Mouse (Mus musculus) heart, adult 2 months (tissue): ENCODE data around the gene Keap1. TPM values are rescaled to one million over a fixed set of nuclear protein-coding genes. Genes with fewer than 3 reads are reported as not detected.

Experiments used
- DNase-seq, 2 experiments: peaks; one replicate each; pipeline ENCODE4 v3.0.0; 2021
- H3K27ac ChIP-seq: fragments of 200-600 bp; 2 replicates; pipeline ENCODE4 v1.8.1; 2022
- H3K27me3 ChIP-seq: fragments of 200-500 bp; 2 replicates; pipeline ENCODE4 v1.6.1; 2012; ENCODE audit warnings: mild to moderate bottlenecking, low read length, inconsistent platforms, mixed read lengths; ENCODE audit not compliant: control insufficient read depth, insufficient read depth
- H3K36me3 ChIP-seq: fragments of 200-500 bp; 2 replicates; pipeline ENCODE4 v1.6.1; 2012; ENCODE audit warnings: low read length, inconsistent platforms; ENCODE audit not compliant: control insufficient read depth, insufficient read depth
- H3K4me1 ChIP-seq: fragments of 200-500 bp; 2 replicates; pipeline ENCODE4 v1.6.1; 2011; ENCODE audit warnings: low read length; ENCODE audit not compliant: control insufficient read depth, insufficient read depth
- H3K4me3 ChIP-seq: fragments of 200-600 bp; 2 replicates; pipeline ENCODE4 v1.8.1; 2022
- H3K79me2 ChIP-seq: fragments of 200-500 bp; replicated peaks from 2 replicates; pipeline ENCODE4 v1.6.1; 2012; ENCODE audit warnings: mild to moderate bottlenecking, inconsistent platforms, low read length, moderate library complexity, mixed read lengths; ENCODE audit not compliant: control insufficient read depth, insufficient read depth
- H3K9ac ChIP-seq: fragments of 200-500 bp; 2 replicates; pipeline ENCODE4 v1.6.1; 2012; ENCODE audit warnings: low read depth, mild to moderate bottlenecking, control low read depth, inconsistent platforms, low read length, mixed read lengths
- CTCF ChIP-seq: fragments of 200-600 bp; IDR thresholded peaks from 2 replicates; pipeline ENCODE4 v1.8.1; 2022; ENCODE audit warnings: antibody characterized with exemption, mild to moderate bottlenecking, moderate library complexity
- EP300 ChIP-seq: fragments of 200-500 bp; IDR thresholded peaks from 2 replicates; pipeline ENCODE4 v1.6.1; 2011; ENCODE audit warnings: low read depth, low read length, control low read depth; ENCODE audit not compliant: insufficient read depth
- POLR2A ChIP-seq: fragments of 200-500 bp; IDR thresholded peaks from 2 replicates; pipeline ENCODE4 v1.6.1; 2011; ENCODE audit warnings: mild to moderate bottlenecking, low read depth, low read length, control low read depth; ENCODE audit not compliant: insufficient read depth
- WGBS: fragments of 180-500 bp; shearing (Covaris S2); methylation state at CpG from one replicate; pipeline ENCODE4 v1.1.7; 2018; 5-methylcytosine and 5-hydroxymethylcytosine counted together
- intact Hi-C: fragments of 180-260 bp; cut with DNase I; formaldehyde crosslinking; loops from one replicate; pipeline ENCODE4 v1.15.1; 2025
- polyA plus RNA-seq: library from polyadenylated mRNA; depleted of rRNA; stranded (reverse); fragments of >200 nt; gene quantifications from 2 replicates; pipeline ENCODE4 v1.2.3, GENCODE M21; 2012
- total RNA-seq, 2 experiments: library from RNA; stranded (reverse); gene quantifications; 2 replicates each; pipeline ENCODE4 v1.2.3; 2021

The Keap1 gene
- total and polyA plus RNA-seq, 3 experiments = 37.6 to 47.2 (median 40.4) TPM

DNA sequence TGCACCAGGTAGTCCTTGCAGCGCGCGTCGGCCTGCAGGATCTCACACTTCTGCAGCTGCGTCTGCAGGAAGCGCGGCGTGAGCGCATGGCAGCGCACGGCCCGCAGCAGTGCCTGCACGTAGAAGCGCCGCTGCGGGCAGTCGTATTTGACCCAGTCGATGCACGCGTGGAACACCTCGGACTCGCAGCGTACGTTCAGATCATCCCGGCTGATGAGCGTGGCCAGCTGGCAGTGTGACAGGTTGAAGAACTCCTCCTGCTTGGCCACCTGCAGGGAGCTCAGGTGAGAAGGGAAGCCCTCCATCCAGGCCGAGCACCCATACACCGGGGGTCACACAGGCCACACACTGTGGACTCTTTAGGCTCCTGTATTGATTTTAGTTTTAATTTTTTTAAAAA lies 5.4 kb downstream of the Keap1 start:
- Histone ChIP-seq H3K4me1 (peaks cover 12% of the 10 kb centered on the region), H3K9ac (no peak overlapping the region), H3K4me3 (no peak overlapping the region), H3K27ac (no peak overlapping the region), H3K79me2 (peaks cover 3% of the 10 kb centered on the region), H3K36me3 (peaks cover 2% of the 10 kb centered on the region; the same call in 1 of the 2 replicates), H3K27me3 (no peaks in the 10 kb centered on the region)
- no peak for TF ChIP-seq CTCF
- no peak for TF ChIP-seq POLR2A
- no peak for TF ChIP-seq EP300
- no peak for DNase-seq
- intact Hi-C loops = no loop called here
- 89% methylated on average over 28 of the region's 28 CpGs for WGBS

DNA sequence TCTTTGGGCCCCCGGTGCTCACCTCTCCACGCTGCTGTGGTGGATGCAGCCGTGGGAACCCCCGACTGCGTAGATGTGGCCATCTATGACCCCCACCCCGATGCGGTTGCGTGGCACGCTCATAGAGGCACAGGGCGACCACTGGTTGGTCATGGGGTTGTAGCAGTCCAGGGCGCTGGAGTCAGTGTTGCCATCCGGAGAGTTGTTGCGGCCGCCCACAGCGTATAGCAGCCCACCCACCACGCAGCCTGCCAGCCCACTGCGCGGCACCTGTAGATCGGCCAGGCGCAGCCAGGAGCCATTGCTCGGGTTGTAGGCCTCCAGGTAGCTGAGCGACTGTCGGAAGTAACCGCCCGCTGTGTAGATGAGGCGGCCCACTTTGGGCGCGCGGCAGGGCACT lies 5.8 kb downstream of the Keap1 start:
- Histone ChIP-seq H3K79me2 (peaks cover 3% of the 10 kb centered on the region), H3K4me3 (no peak overlapping the region), H3K9ac (no peak overlapping the region), H3K27me3 (no peaks in the 10 kb centered on the region), H3K36me3 (peaks cover 2% of the 10 kb centered on the region; the same call in 1 of the 2 replicates), H3K4me1 (peaks cover 12% of the 10 kb centered on the region), H3K27ac (no peak overlapping the region)
- DNase-seq = no peak
- 94% methylated on average over 29 of the region's 29 CpGs for WGBS
- TF ChIP-seq POLR2A = no peak
- TF ChIP-seq CTCF = no peak
- TF ChIP-seq EP300 = no peak
- intact Hi-C loops = no loop called here

DNA sequence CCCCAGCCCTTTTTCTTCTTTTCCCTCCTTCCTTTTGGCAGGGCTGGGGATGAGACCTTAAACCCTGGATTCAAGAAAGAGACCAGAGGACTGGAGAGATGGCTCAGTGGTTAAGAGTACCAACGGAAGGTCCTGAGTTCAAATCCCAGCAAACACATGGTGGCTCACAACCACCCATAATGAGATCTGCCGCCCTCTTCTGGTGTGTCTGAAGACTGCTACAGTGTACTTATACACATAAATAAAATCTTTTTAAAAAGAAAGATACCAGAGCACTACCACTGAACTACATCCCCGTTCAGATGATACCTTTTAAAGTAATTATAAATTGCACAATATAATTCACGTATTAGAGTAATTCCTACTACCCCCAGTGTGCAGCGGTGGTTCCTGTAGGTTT lies 6.3 kb downstream of the Keap1 start:
- peaks cover 2% of the 10 kb centered on the region; the same call in 1 of the 2 replicates for H3K36me3 ChIP-seq
- 89% methylated on average over 5 of the region's 5 CpGs for WGBS
- intact Hi-C loops = no loop called here

DNA sequence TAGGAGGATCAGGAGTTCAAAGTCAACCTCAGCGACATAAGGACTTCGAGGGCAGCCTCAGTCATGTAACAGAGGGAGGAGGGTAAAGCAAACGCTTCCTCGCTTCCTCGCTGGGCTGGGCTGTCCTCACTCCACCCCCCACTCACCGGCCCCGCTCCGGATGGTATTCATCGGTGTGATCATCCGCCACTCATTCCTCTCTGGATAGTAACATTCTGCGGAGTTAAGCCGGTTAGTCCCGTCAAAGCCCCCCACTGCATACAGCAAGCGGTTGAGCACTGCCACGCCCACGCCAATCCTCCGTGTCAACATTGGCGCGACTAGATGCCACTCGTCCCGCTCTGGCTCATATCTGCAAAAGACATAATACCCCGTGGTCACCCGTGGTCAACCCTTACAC lies 7.6 kb downstream of the Keap1 start:
- Histone ChIP-seq H3K79me2 (peaks cover 3% of the 10 kb centered on the region), H3K27me3 (no peaks in the 10 kb centered on the region), H3K27ac (no peak overlapping the region), H3K36me3 (peaks cover 2% of the 10 kb centered on the region; the same call in 1 of the 2 replicates), H3K4me1 (peaks cover 6% of the 10 kb centered on the region), H3K9ac (no peak overlapping the region), H3K4me3 (no peak overlapping the region)
- DNase-seq = no peak
- WGBS = 76% methylated on average over 23 of the region's 23 CpGs
- TF ChIP-seq POLR2A (no peak), EP300 (no peak), CTCF (no peak)
- intact Hi-C loops = no loop called here

More for the DNA sequence above, 6.3 kb downstream of the Keap1 start:
- no peak for DNase-seq
- H3K9ac ChIP-seq = no peak overlapping the region
- H3K4me3 ChIP-seq = no peak overlapping the region
- H3K79me2 ChIP-seq = peaks cover 3% of the 10 kb centered on the region
- peaks cover 12% of the 10 kb centered on the region for H3K4me1 ChIP-seq
- H3K27me3 ChIP-seq = no peaks in the 10 kb centered on the region
- TF ChIP-seq CTCF (peak; percentile 18; the same call in 1 of the 2 replicates), EP300 (no peak)
- no peak overlapping the region for H3K27ac ChIP-seq

DNA sequence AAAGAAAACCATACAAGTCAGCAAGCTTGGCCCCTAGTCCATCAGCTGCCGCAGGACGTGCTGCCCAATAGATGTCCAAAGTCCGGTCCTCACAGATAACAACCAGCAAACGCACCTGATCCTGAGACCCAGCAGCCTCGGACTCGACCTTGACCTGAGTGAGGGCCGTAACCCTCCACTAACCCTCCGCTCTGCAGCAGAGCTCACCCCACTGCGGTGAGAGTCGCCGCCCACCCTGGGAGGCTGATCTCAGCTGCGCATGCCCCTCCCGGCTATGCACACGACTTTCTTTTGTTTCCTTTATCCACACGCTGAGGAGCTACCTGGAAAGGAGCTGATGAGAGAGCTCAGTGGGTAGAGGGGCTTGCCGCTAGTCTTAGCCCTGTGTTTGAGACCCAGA lies 11.8 kb downstream of the Keap1 start:
- H3K36me3 ChIP-seq = no peaks in the 10 kb centered on the region
- no peaks in the 10 kb centered on the region for H3K27me3 ChIP-seq
- H3K4me1 ChIP-seq = no peaks in the 10 kb centered on the region; the same call in 1 of the 2 replicates
- H3K9ac ChIP-seq = peak overlapping the region; percentile 52; the same call in 1 of the 2 replicates
- 12% methylated on average over 16 of the region's 16 CpGs for WGBS
- no peaks in the 10 kb centered on the region for H3K79me2 ChIP-seq
- intact Hi-C loops = no loop called here
- no peak overlapping the region for H3K27ac ChIP-seq
- no peak for DNase-seq
- H3K4me3 ChIP-seq = 0 out of 2 replicates have a peak overlapping the region, but pooled peaks have one; percentile 14
- TF ChIP-seq CTCF (no peak), EP300 (no peak), POLR2A (no peak)

DNA sequence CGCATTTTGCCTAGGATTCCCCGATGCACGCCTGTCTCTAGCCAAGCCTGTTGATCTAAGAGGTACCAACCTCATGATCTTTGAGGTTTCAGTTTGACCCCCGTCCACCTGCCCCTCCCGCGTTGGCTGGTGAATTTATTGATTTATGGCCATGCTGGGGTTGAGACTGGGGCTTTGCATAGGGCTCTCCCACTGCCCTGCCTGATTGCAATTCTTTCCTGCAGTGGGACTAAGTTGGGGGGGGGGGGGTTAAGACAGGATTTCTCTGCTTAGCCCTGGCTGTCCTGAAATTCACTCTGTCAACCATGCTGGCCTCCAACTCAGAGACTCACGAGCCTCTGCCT lies 13.8 kb downstream of the Keap1 start:
- peaks cover 4% of the 10 kb centered on the region; the same call in 1 of the 2 replicates for H3K4me1 ChIP-seq
- no peaks in the 10 kb centered on the region for H3K79me2 ChIP-seq
- no peak overlapping the region for H3K27ac ChIP-seq
- no peak for DNase-seq
- no peak for TF ChIP-seq POLR2A
- TF ChIP-seq EP300 = no peak
- TF ChIP-seq CTCF = no peak
- intact Hi-C loops = no loop called here
- no peaks in the 10 kb centered on the region for H3K36me3 ChIP-seq
- 14% methylated on average over 7 of the region's 7 CpGs for WGBS
- H3K4me3 ChIP-seq = peak overlapping the region; percentile 27; the same call in 1 of the 2 replicates
- no peak overlapping the region for H3K9ac ChIP-seq
- H3K27me3 ChIP-seq = no peaks in the 10 kb centered on the region
